Mouse (Mus musculus) spleen, adult 2 months (tissue): ENCODE data around the gene Ddn. TPM values are rescaled to one million over a fixed set of nuclear protein-coding genes. Genes with fewer than 3 reads are reported as not detected.

Experiments used
- DNase-seq, 2 experiments: peaks; one replicate each; pipeline versions ENCODE4 v3.0.0 to v3.0.0-alpha.2; 2012 to 2021; ENCODE audit warnings: low spot score in 2 of 2, low read depth in 1 of 2
- H3K27ac ChIP-seq: fragments of 200-500 bp; 2 replicates; pipeline ENCODE4 v1.5.1; 2012; ENCODE audit warnings: low read length, inconsistent platforms; ENCODE audit not compliant: insufficient read depth
- H3K27me3 ChIP-seq: fragments of 200-500 bp; 2 replicates; pipeline ENCODE4 v1.6.1; 2012; ENCODE audit warnings: mild to moderate bottlenecking, moderate library complexity, low read length, inconsistent platforms; ENCODE audit not compliant: control insufficient read depth, insufficient read depth
- H3K36me3 ChIP-seq: fragments of 200-500 bp; 2 replicates; pipeline ENCODE4 v1.6.1; 2012; ENCODE audit warnings: mild to moderate bottlenecking, low read length, inconsistent platforms; ENCODE audit not compliant: control insufficient read depth, insufficient read depth
- H3K4me1 ChIP-seq: fragments of 200-500 bp; 2 replicates; pipeline ENCODE4 v1.6.1; 2011; ENCODE audit warnings: inconsistent platforms; ENCODE audit not compliant: control insufficient read depth, insufficient read depth, insufficient read length
- H3K4me3 ChIP-seq: fragments of 200-500 bp; 2 replicates; pipeline ENCODE4 v1.5.1; 2011; ENCODE audit warnings: mild to moderate bottlenecking, inconsistent platforms; ENCODE audit not compliant: insufficient read depth, insufficient read length; ENCODE audit errors: extremely low read depth
- CTCF ChIP-seq: fragments of 200-500 bp; IDR thresholded peaks from 2 replicates; pipeline ENCODE4 v1.5.1; 2011; ENCODE audit warnings: mild to moderate bottlenecking, inconsistent platforms; ENCODE audit not compliant: insufficient read depth, insufficient read length, insufficient replicate concordance; ENCODE audit errors: extremely low read depth
- POLR2A ChIP-seq: fragments of 200-500 bp; IDR thresholded peaks from 2 replicates; pipeline ENCODE4 v1.6.1; 2011; ENCODE audit warnings: low read depth, low read length, inconsistent platforms
- WGBS: fragments of 180-500 bp; shearing (Covaris S2); methylation state at CpG from one replicate; pipeline ENCODE4 v1.1.7; 2018; 5-methylcytosine and 5-hydroxymethylcytosine counted together
- polyA plus RNA-seq: library from polyadenylated mRNA; depleted of rRNA; stranded (reverse); fragments of >200 nt; gene quantifications from 2 replicates; pipeline ENCODE4 v1.2.3, GENCODE M21; 2012

Ddn gene
- polyA plus RNA-seq, 1 experiment, result 0.39 TPM

DNA sequence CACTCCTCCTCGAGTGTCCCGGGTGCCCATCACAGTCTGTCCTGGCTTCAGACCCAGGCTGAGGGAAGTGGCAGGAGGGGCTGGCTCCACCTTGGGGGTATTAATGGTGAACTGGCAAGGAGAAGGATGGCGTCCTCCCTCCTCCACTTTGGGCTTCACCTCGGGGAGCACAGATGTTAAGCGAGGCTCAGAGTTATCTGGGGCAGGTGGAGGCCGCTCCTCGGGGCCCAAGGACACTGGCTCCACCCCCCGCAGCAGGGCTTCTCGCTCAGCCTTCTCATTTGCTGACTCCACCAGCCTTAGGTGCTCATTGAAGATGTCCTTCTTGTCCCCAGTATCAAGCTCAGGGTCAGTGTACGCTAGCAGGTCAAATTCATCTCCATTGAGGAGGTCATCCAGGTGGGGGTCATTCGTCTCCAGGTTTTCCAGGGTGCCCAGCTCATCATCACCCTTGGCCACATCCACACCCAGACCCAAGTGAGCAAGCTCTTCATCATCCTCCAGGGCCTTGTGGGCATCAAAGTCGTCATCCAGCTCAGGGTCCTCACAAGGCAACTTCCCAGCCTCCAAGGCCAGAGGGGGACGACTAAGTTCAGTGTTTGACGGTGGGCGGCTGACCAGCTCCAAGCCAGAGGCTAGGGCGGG lies 40.8 kb upstream of the Ddn start:
- WGBS, result 94% methylated on average over 16 of the region's 16 CpGs
- TF ChIP-seq POLR2A, result no peak
- no peak for TF ChIP-seq CTCF
- DNase-seq, result no peak
- H3K4me1 ChIP-seq, result no peaks in the 10 kb centered on the region
- peaks cover 86% of the 10 kb centered on the region for H3K36me3 ChIP-seq
- no peaks in the 10 kb centered on the region for H3K27me3 ChIP-seq
- H3K4me3 ChIP-seq, result no peak overlapping the region
- H3K27ac ChIP-seq, result no peak overlapping the region

- DNase-seq, result no peak
- Histone ChIP-seq H3K36me3 (peaks cover 87% of the 10 kb centered on the region), H3K4me3 (no peak overlapping the region), H3K27me3 (no peaks in the 10 kb centered on the region), H3K27ac (no peak overlapping the region), H3K4me1 (no peaks in the 10 kb centered on the region)
- WGBS, result 96% methylated on average over 11 of the region's 11 CpGs
- TF ChIP-seq POLR2A, result no peak
- no peak for TF ChIP-seq CTCF
Observed at GRCm38 (mm10) chr15:98849165-98849564, 39.9 kb upstream of the Ddn start.

DNA sequence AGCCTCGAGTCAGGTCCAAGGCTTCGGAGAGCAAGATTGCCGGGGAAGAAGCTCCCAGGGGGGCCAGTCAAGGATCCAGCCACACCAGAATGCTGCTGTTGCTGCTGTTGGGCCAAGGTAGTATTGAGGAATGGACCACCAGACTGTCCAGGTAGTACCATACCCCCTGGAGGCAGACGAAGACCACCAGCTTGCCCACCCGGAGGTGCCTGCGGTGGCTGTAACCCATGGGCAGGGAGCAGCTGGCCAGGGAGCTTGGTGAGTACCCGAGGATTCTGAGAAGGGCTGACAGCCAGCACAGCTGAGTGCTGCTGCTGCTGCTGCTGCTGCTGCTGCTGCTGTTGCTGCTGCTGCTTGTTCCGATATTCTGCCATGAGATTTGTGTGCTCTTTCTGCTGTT lies 36.9 kb upstream of the Ddn start:
- 89% methylated on average over 8 of the region's 8 CpGs for WGBS
- Histone ChIP-seq H3K27ac (no peak overlapping the region), H3K4me3 (no peak overlapping the region), H3K4me1 (no peaks in the 10 kb centered on the region), H3K27me3 (no peaks in the 10 kb centered on the region), H3K36me3 (peaks cover 85% of the 10 kb centered on the region)
- TF ChIP-seq POLR2A (no peak), CTCF (no peak)
- no peak for DNase-seq

DNA sequence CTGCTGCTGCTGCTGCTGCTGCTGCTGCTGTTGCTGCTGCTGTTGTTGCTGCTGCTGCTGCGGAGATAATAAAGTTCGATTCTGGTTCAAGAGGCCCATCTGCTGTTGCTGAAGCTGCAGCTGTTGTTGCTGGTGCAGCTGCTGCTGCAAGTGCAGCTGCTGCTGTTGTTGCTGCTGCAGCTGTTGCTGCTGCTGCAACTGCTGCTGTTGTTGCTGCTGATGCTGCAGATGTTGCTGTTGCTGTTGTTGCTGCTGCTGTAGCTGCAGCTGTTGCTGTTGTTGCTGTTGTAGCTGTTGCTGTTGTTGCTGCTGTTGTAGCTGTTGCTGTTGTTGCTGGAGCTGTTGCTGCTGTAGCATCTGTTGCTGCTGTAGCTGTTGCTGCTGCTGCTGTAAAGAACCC lies 35.9 kb upstream of the Ddn start:
- no peaks in the 10 kb centered on the region for H3K27me3 ChIP-seq
- no peak overlapping the region for H3K4me3 ChIP-seq
- H3K4me1 ChIP-seq, result no peaks in the 10 kb centered on the region
- 90% methylated on average over 2 of the region's 2 CpGs for WGBS
- TF ChIP-seq CTCF (no peak), POLR2A (no peak)
- no peak overlapping the region for H3K27ac ChIP-seq
- H3K36me3 ChIP-seq, result peaks cover 83% of the 10 kb centered on the region
- no peak for DNase-seq

GRCm38 (mm10) chr15:98843595-98844223 lies 34.4 kb upstream of the Ddn start:
- Histone ChIP-seq H3K27ac (no peak overlapping the region), H3K36me3 (peaks cover 81% of the 10 kb centered on the region), H3K27me3 (no peaks in the 10 kb centered on the region), H3K4me1 (no peaks in the 10 kb centered on the region), H3K4me3 (no peak overlapping the region)
- no peak for DNase-seq
- WGBS, result 96% methylated on average over 11 of the region's 11 CpGs
- no peak for TF ChIP-seq CTCF
- TF ChIP-seq POLR2A, result no peak

DNA sequence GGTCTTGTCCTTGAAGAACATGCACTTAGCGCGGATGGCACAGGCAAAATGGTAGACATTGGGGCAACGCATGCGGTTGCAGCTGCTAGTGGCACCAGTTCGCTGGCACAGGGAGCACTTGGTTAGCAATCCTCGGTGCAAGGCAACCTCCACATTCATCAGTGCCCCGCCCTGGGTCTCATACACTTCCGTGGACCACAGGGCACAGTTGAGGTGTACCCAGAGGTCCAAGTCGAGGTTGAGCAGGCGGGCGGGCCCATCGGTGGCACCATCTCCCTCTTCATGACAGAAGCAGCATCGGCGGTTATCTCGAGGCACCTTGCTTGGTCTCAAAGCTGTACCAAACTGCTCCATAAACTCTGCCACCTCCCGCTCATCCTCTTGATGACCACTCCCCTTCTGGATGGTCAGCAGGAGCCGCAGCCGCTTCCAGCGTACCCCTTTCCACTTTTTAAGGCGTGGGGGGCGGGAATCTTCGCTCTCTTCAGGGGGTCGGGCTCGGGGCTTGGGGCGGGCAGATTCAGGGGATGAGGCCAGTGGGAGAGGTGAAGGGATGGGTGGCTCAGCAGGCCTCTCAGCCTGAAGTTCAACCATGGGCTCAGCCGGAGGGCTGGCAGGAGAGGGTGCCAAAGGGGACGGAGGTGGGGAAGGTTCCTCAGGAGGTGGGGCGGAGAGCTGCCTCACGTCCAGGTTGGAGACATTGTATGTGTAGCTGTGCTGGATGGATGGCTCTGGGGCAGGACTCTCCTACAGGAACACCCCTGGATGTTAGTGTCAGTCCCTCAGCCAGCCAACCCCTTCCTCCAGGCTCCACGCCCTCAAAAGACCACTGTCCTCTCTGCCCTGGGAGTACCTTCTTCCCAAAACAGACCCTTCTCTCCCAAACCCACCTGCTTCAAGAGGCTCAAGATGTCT lies 30.6 kb upstream of the Ddn start:
- 96% methylated on average over 30 of the region's 30 CpGs for WGBS
- TF ChIP-seq CTCF (no peak), POLR2A (no peak)
- Histone ChIP-seq H3K4me1 (no peaks in the 10 kb centered on the region), H3K27me3 (no peaks in the 10 kb centered on the region), H3K4me3 (no peak overlapping the region), H3K36me3 (peaks cover 75% of the 10 kb centered on the region), H3K27ac (no peak overlapping the region)
- no peak for DNase-seq

DNA sequence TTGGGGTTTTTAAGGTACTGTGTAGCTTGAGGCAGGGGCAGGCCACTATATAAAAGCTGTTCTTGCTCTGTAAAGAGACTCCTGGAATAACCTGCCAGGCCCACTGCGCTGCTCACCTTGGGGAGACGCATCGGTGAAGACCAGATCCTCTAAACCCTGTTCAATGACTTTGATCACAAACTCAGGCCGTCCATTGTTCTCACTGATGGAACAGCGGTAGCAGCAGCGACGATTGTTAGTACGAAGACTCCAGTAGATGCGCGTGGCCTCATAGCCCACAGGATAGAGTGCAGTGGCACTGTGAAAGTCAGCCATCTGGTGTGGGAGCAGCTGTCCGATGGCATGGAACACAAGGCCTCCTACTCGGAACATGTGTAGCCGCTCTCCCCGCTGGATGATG lies 29.9 kb upstream of the Ddn start:
- H3K36me3 ChIP-seq, result peaks cover 74% of the 10 kb centered on the region
- DNase-seq, result no peak
- no peaks in the 10 kb centered on the region for H3K4me1 ChIP-seq
- WGBS, result 97% methylated on average over 14 of the region's 14 CpGs
- no peak overlapping the region for H3K27ac ChIP-seq
- H3K27me3 ChIP-seq, result no peaks in the 10 kb centered on the region
- H3K4me3 ChIP-seq, result no peak overlapping the region
- TF ChIP-seq CTCF (no peak), POLR2A (no peak)
